Mouse (Mus musculus) liver, embryonic 15.5 days (tissue): ENCODE data around the gene Pex14. TPM values are rescaled to one million over a fixed set of nuclear protein-coding genes. Genes with fewer than 3 reads are reported as not detected.
A peak's percentile ranks its signal among the peaks of the same experiment; 100 is the strongest.

Experiments used
- ATAC-seq: fragments of 200-750 bp; cut with Nextera tagmentation; 2 replicates; pipeline ENCODE4 v1.8.0; 2017; ENCODE audit warnings: moderate number of reproducible peaks, mild to moderate bottlenecking, moderate library complexity; ENCODE audit not compliant: insufficient read depth
- H3K27ac ChIP-seq: fragments of 300-500 bp; sonication (generic); replicated peaks from 2 replicates; pipeline ENCODE4 v1.5.1; 2015; ENCODE audit warnings: mild to moderate bottlenecking, inconsistent platforms
- H3K27me3 ChIP-seq: fragments of 300-500 bp; sonication (generic); 2 replicates; pipeline ENCODE4 v1.6.1; 2015; ENCODE audit warnings: mild to moderate bottlenecking, inconsistent platforms
- H3K36me3 ChIP-seq: fragments of 300-500 bp; sonication (generic); replicated peaks from 2 replicates; pipeline ENCODE4 v1.6.1; 2015; ENCODE audit warnings: moderate library complexity, mild to moderate bottlenecking, inconsistent platforms
- H3K4me1 ChIP-seq: fragments of 300-500 bp; sonication (generic); replicated peaks from 2 replicates; pipeline ENCODE4 v1.6.1; 2015; ENCODE audit warnings: inconsistent platforms
- H3K4me2 ChIP-seq: fragments of 300-500 bp; sonication (generic); 2 replicates; pipeline ENCODE4 v1.6.1; 2015; ENCODE audit warnings: moderate library complexity, mild to moderate bottlenecking, inconsistent platforms
- H3K4me3 ChIP-seq: fragments of 300-500 bp; sonication (generic); replicated peaks from 2 replicates; pipeline ENCODE4 v1.5.1; 2015; ENCODE audit warnings: mild to moderate bottlenecking, inconsistent platforms
- H3K9ac ChIP-seq: fragments of 300-500 bp; sonication (generic); 2 replicates; pipeline ENCODE4 v1.6.1; 2015; ENCODE audit warnings: moderate library complexity, mild to moderate bottlenecking, inconsistent platforms
- H3K9me3 ChIP-seq: fragments of 300-500 bp; sonication (generic); replicated peaks from 2 replicates; pipeline ENCODE4 v1.6.1; 2016; ENCODE audit warnings: inconsistent platforms
- WGBS: fragments of 180-500 bp; shearing (Covaris S2); methylation state at CpG from one replicate; pipeline ENCODE4 v1.1.7; 2015; ENCODE audit warnings: mixed read lengths; ENCODE audit not compliant: insufficient replicate concordance; 5-methylcytosine and 5-hydroxymethylcytosine counted together
- polyA plus RNA-seq: library from polyadenylated mRNA; unstranded; fragments of >200 nt; fragmentation: Nextera tagmentation; extraction: Ambion mirVana; gene quantifications from 2 replicates; pipeline ENCODE4 v1.2.1, GENCODE M21; 2015

The Pex14 gene
- 27.2 and 29.6 TPM in 2 replicates for polyA plus RNA-seq

GRCm38 (mm10) chr4:149099369-149100017 lies at the start of gene Pex14:
Pex14 (minus strand) TSS chr4:149099876.
- Histone ChIP-seq H3K9me3 (no peaks in the 10 kb centered on the region), H3K36me3 (no peaks in the 10 kb centered on the region), H3K9ac (peak within 1 kb of the TSS; percentile 89), H3K4me2 (peak within 1 kb of the TSS; percentile 89), H3K27ac (peak within 1 kb of the TSS; percentile 70), H3K27me3 (no peaks in the 10 kb centered on the region), H3K4me3 (peak within 1 kb of the TSS; percentile 95), H3K4me1 (peaks cover 37% of the 10 kb centered on the region)
- WGBS: under 1% methylated on average over 50 of the region's 50 CpGs
- ATAC-seq: peak; percentile 74

GRCm38 (mm10) chr4:149149196-149149595 lies 49.5 kb upstream of the Pex14 start:
- H3K4me3 ChIP-seq: no peak overlapping the region
- no peaks in the 10 kb centered on the region for H3K9me3 ChIP-seq
- H3K27ac ChIP-seq: peak overlapping the region; percentile 67
- peaks cover 43% of the 10 kb centered on the region for H3K36me3 ChIP-seq
- ATAC-seq: no peak
- no peaks in the 10 kb centered on the region for H3K27me3 ChIP-seq
- no peak overlapping the region for H3K4me2 ChIP-seq
- 60% methylated on average over 9 of the region's 9 CpGs for WGBS
- peaks cover 33% of the 10 kb centered on the region for H3K4me1 ChIP-seq
- no peak overlapping the region for H3K9ac ChIP-seq

- H3K9ac ChIP-seq: no peak overlapping the region
- H3K27ac ChIP-seq: 0 out of 2 replicates have a peak overlapping the region, but pooled peaks have one; percentile 9
- no peak for ATAC-seq
- peaks cover 32% of the 10 kb centered on the region for H3K36me3 ChIP-seq
- peaks cover 33% of the 10 kb centered on the region for H3K4me1 ChIP-seq
- no peaks in the 10 kb centered on the region for H3K27me3 ChIP-seq
- no peak overlapping the region for H3K4me3 ChIP-seq
- H3K9me3 ChIP-seq: no peaks in the 10 kb centered on the region
- 58% methylated on average over 4 of the region's 4 CpGs for WGBS
- no peak overlapping the region for H3K4me2 ChIP-seq
These were observed 48.4 kb upstream of the Pex14 start for GRCm38 (mm10) chr4:149148084-149148483.

GRCm38 (mm10) chr4:149147528-149147927 lies 47.9 kb upstream of the Pex14 start:
- peaks cover 4% of the 10 kb centered on the region; the same call in 1 of the 2 replicates for H3K27me3 ChIP-seq
- H3K4me2 ChIP-seq: no peak overlapping the region
- H3K9ac ChIP-seq: no peak overlapping the region
- no peaks in the 10 kb centered on the region for H3K9me3 ChIP-seq
- peaks cover 33% of the 10 kb centered on the region for H3K4me1 ChIP-seq
- H3K27ac ChIP-seq: no peak overlapping the region
- ATAC-seq: no peak
- no peak overlapping the region for H3K4me3 ChIP-seq
- peaks cover 27% of the 10 kb centered on the region for H3K36me3 ChIP-seq
- WGBS: 52% methylated on average over 7 of the region's 7 CpGs

- Histone ChIP-seq H3K4me3 (no peak overlapping the region), H3K9ac (no peak overlapping the region), H3K27ac (no peak overlapping the region), H3K36me3 (peaks cover 4% of the 10 kb centered on the region), H3K4me1 (peaks cover 29% of the 10 kb centered on the region), H3K27me3 (peaks cover 4% of the 10 kb centered on the region; the same call in 1 of the 2 replicates), H3K9me3 (no peaks in the 10 kb centered on the region), H3K4me2 (no peak overlapping the region)
- ATAC-seq: no peak
- 75% methylated on average over 4 of the region's 4 CpGs for WGBS
These were observed 45.5 kb upstream of the Pex14 start for GRCm38 (mm10) chr4:149145151-149145550.

GRCm38 (mm10) chr4:149144459-149144858 lies 44.8 kb upstream of the Pex14 start:
- Histone ChIP-seq H3K36me3 (no peaks in the 10 kb centered on the region), H3K9me3 (no peaks in the 10 kb centered on the region), H3K4me1 (peaks cover 25% of the 10 kb centered on the region), H3K27me3 (peaks cover 4% of the 10 kb centered on the region; the same call in 1 of the 2 replicates), H3K4me2 (no peak overlapping the region), H3K9ac (no peak overlapping the region), H3K27ac (no peak overlapping the region), H3K4me3 (no peak overlapping the region)
- no peak for ATAC-seq
- WGBS: 6% methylated on average over 3 of the region's 3 CpGs

GRCm38 (mm10) chr4:149143594-149143993 lies 43.9 kb upstream of the Pex14 start:
- Histone ChIP-seq H3K27me3 (peaks cover 4% of the 10 kb centered on the region; the same call in 1 of the 2 replicates), H3K4me3 (no peak overlapping the region), H3K36me3 (no peaks in the 10 kb centered on the region), H3K9me3 (no peaks in the 10 kb centered on the region), H3K4me2 (no peak overlapping the region), H3K4me1 (peaks cover 20% of the 10 kb centered on the region), H3K27ac (no peak overlapping the region), H3K9ac (no peak overlapping the region)
- WGBS: 14% methylated on average over 4 of the region's 4 CpGs
- no peak for ATAC-seq

- H3K9me3 ChIP-seq: no peaks in the 10 kb centered on the region
- ATAC-seq: no peak
These were observed 38.8 kb upstream of the Pex14 start for GRCm38 (mm10) chr4:149138515-149138914.

GRCm38 (mm10) chr4:149136982-149137770 lies 37.5 kb upstream of the Pex14 start, which contains the start of gene Cenps:
Cenps (minus strand) TSS chr4:149137629.
- under 1% methylated on average over 68 of the region's 68 CpGs for WGBS
- H3K27ac ChIP-seq: peak within 1 kb of the TSS; percentile 87
- peak; percentile 88 for ATAC-seq

More at GRCm38 (mm10) chr4:149138515-149138914, 38.8 kb upstream of the Pex14 start:
- Histone ChIP-seq H3K4me1 (peaks cover 13% of the 10 kb centered on the region), H3K9ac (no peak overlapping the region), H3K4me3 (no peak overlapping the region), H3K27ac (no peak overlapping the region), H3K36me3 (no peaks in the 10 kb centered on the region), H3K4me2 (no peak overlapping the region), H3K27me3 (peaks cover 4% of the 10 kb centered on the region; the same call in 1 of the 2 replicates)
- WGBS: 80% methylated on average over 8 of the region's 8 CpGs

GRCm38 (mm10) chr4:149136116-149136850 lies 36.6 kb upstream of the Pex14 start:
- WGBS: 69% methylated on average over 18 of the region's 18 CpGs
- H3K4me1 ChIP-seq: peaks cover 19% of the 10 kb centered on the region
- no peaks in the 10 kb centered on the region for H3K36me3 ChIP-seq
- no peaks in the 10 kb centered on the region for H3K27me3 ChIP-seq
- H3K4me2 ChIP-seq: peak overlapping the region; percentile 90
- H3K9me3 ChIP-seq: no peaks in the 10 kb centered on the region
- H3K27ac ChIP-seq: peak overlapping the region; percentile 87
- H3K4me3 ChIP-seq: peak overlapping the region; percentile 81
- no peak for ATAC-seq
- peak overlapping the region; percentile 76 for H3K9ac ChIP-seq

More at GRCm38 (mm10) chr4:149136982-149137770, 37.5 kb upstream of the Pex14 start, which contains the start of gene Cenps:
- Histone ChIP-seq H3K4me2 (peak within 1 kb of the TSS; percentile 90), H3K9ac (peak within 1 kb of the TSS; percentile 76), H3K36me3 (no peaks in the 10 kb centered on the region), H3K27me3 (no peaks in the 10 kb centered on the region), H3K9me3 (no peaks in the 10 kb centered on the region), H3K4me1 (peaks cover 19% of the 10 kb centered on the region), H3K4me3 (peak within 1 kb of the TSS; percentile 81)
